In genomic region chr2:132375721-132376120, GRCm38 (mm10) we compare ENCODE assay signal across 23 mouse cellular contexts. TPM values are rescaled to one million over a fixed set of nuclear protein-coding genes. Genes with fewer than 3 reads are reported as not detected.
DNase-seq lines count a peak whose midpoint lies in the region; ATAC-seq and TF ChIP-seq lines count a peak whose summit lies in the region.
"Had no signal": no experiment of that assay in that cellular context is flagged by ENCODE, and none has a peak within 500 bp of the region (broad histone marks: within the 10 kb centered on the region; RNA-seq: fewer than 3 reads in every experiment).

No protein-coding gene starts in this region.

- no peak overlapping the region for H3K4me3 ChIP-seq in forebrain, postnatal 0 days (ENCODE audit: low read depth, low read length)
- H3K4me3 ChIP-seq: embryonic facial prominence, embryonic 13.5 days; forebrain, embryonic 12.5 days; gastrocnemius, adult 2 months; heart, adult 2 months; heart, embryonic 15.5 days had no signal

- no peaks in the 10 kb centered on the region for H3K4me1 ChIP-seq in forebrain, postnatal 0 days (ENCODE audit: insufficient read depth)
- H3K4me1 ChIP-seq: embryonic facial prominence, embryonic 13.5 days; forebrain, embryonic 12.5 days; heart, embryonic 15.5 days had no signal

- no peaks in the 10 kb centered on the region for H3K27me3 ChIP-seq in forebrain, postnatal 0 days (ENCODE audit: insufficient read depth, low read length)
- H3K27me3 ChIP-seq: embryonic facial prominence, embryonic 13.5 days; forebrain, embryonic 12.5 days; heart, embryonic 15.5 days had no signal

- no peaks in the 10 kb centered on the region for H3K36me3 ChIP-seq in forebrain, postnatal 0 days (ENCODE audit: insufficient read depth)
- H3K36me3 ChIP-seq: embryonic facial prominence, embryonic 13.5 days; forebrain, embryonic 12.5 days; heart, embryonic 15.5 days had no signal

- ATAC-seq in forebrain, postnatal 0 days = no peak
- ATAC-seq: forebrain, embryonic 16.5 days; hindbrain, postnatal 0 days had no signal

- TF ChIP-seq CTCF in forebrain, postnatal 0 days (IDR thresholded peaks at IDR 0.05; ENCODE audit: low read depth) = no peak

- WGBS in forebrain, postnatal 0 days = 72% methylated on average over 3 of the region's 3 CpGs

- H3K9ac ChIP-seq in forebrain, postnatal 0 days = no peak overlapping the region
- H3K9ac ChIP-seq: embryonic facial prominence, embryonic 13.5 days; forebrain, embryonic 12.5 days; heart, embryonic 15.5 days had no signal

- no peak overlapping the region for H3K4me2 ChIP-seq in forebrain, postnatal 0 days (ENCODE audit: low read depth)
- H3K4me2 ChIP-seq: embryonic facial prominence, embryonic 13.5 days; forebrain, embryonic 12.5 days; heart, embryonic 11.5 days; heart, embryonic 15.5 days had no signal

- intact Hi-C loops in gastrocnemius, postnatal 14 days (cut with DNase I; ENCODE audit: low total_unique reads) = no loop called here

- DNase-seq in brain, adult 2 months (ENCODE audit: low read depth, low spot score) = peak; percentile 61
- peak; percentile 35 for DNase-seq in cerebellum, adult 11 months
- peak; percentile 34 for DNase-seq in cerebellum, adult 8-10 months
- DNase-seq in cerebellum, postnatal 14 days = peak; percentile 53 to 54
- DNase-seq in layer of hippocampus, postnatal 36 days = no peak
- no peak for DNase-seq in gastrocnemius, postnatal 14 days
- no peak for DNase-seq in gastrocnemius, adult 18-20 months (ENCODE audit: low spot score)
- DNase-seq in forebrain, postnatal 0 days = no peak
- DNase-seq: adrenal gland, adult 2 months; adrenal gland, postnatal 25 days; gastrocnemius, adult 2 months; heart, adult 2 months; heart, postnatal 14 days; kidney, adult 11 months; kidney, adult 9 months had no signal

- no peak overlapping the region for H3K27ac ChIP-seq in forebrain, postnatal 0 days (ENCODE audit: low read depth, low read length)
- H3K27ac ChIP-seq: embryonic facial prominence, embryonic 13.5 days; forebrain, embryonic 12.5 days; gastrocnemius, adult 2 months; heart, adult 2 months; heart, embryonic 15.5 days; hindbrain, postnatal 0 days had no signal

- H3K9me3 ChIP-seq in forebrain, postnatal 0 days (ENCODE audit: low read length) = no peaks in the 10 kb centered on the region
- H3K9me3 ChIP-seq: embryonic facial prominence, embryonic 13.5 days; forebrain, embryonic 12.5 days; heart, embryonic 15.5 days had no signal

RNA-seq across cellular contexts. Expression of gene Prokr2, which starts 9.5 kb away (rescaled TPM):
- 1 to 10 TPM; 2.2 to 2.4 TPM for total RNA-seq in layer of hippocampus, postnatal 36 days (2021)
- not detected for total RNA-seq in gastrocnemius, postnatal 14 days (2021)
- total RNA-seq in gastrocnemius, adult 18-20 months (2021) = not detected
- total RNA-seq in forebrain, postnatal 0 days (2014; rRNA removed) = 28.5 and 47.7 TPM in 2 replicates
- polyA plus RNA-seq in forebrain, postnatal 0 days (2015; fragmentation: Nextera tagmentation; extraction: Ambion mirVana) = 9.0 and 14.0 TPM in 2 replicates
- total RNA-seq: adrenal gland, postnatal 25 days; common myeloid progenitor, adult 5-6 weeks; gastrocnemius, adult 2 months; gastrocnemius, postnatal 4 days had no signal
- polyA plus RNA-seq: adrenal gland, adult 2 months had no signal

Comparison
In these comparisons a context has a peak if more than half of its experiments do, and no peak if none do; other contexts are left out.
1. DNase-seq: peak in brain, adult 2 months (single experiment), cerebellum, adult 11 months (single experiment), cerebellum, adult 8-10 months (single experiment) and cerebellum, postnatal 14 days (2 of 2); none in layer of hippocampus, postnatal 36 days (0 of 2), gastrocnemius, postnatal 14 days (single experiment), gastrocnemius, adult 18-20 months (single experiment) and forebrain, postnatal 0 days (single experiment).